Mouse (Mus musculus) A20 (cell line): ENCODE results near the gene Nmb.
"Not testable (repeated sequence)": the region's sequence is repeated elsewhere in the genome, so short reads cannot be mapped to it uniquely, and the experiment has no call there.

Source experiments
- DNase-seq: peaks from one replicate; pipeline ENCODE4 v3.0.0-alpha.2; 2011; ENCODE audit warnings: low read depth, low spot score

Gene Nmb

DNA sequence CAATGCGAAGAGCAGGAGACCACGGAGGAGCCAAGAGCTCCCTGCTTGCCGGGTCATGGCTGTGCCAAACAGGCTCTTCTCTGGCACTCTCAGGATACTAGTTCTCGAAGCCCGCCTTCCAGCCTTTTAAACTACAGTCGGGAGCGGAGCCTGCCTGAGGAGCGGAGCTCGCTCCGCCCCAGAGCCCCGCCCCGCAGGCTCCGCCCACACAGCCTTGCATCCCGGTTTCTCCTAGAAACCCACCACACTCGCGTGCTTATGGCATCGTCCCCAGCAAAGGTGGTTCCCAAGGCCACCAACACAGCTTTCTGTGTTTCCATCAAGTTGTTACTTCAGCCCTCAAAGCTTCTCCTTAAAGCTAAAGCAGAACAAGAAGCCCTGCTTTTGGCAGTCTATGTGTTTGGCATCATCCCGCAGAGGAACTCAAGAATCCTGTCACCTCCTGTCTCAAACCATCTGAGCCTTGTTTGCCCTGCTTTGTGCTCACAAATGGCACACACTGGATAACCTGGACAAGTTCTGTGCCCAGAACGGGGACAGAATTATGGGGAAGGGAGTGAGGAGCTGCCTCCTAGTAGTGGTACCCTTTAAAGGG lies at the start of gene Nmb:
Gene Nmb (minus strand): TSS at position 156 of the 595 bp plus-strand sequence.
- no peak for DNase-seq

DNA sequence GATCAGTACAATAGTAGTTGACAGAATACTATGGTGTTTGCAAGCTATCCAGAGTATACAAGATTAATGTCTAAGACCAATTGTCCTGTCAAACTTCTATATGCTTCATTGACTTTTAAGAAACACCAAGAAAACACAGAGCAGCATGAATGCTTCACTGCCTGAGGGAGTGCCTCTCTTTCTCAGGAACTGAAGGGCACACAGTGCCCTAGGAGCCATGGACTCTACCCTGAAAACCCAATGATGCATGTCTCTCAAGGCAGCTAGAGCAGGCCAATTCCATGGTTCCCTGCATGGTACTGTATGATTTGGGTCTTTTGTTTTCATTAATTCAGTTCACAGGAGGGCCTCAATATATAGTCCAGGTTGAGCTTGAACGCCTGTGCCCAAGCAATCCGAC lies 49.4 kb upstream of the Nmb start:
- DNase-seq, result no peak

DNA sequence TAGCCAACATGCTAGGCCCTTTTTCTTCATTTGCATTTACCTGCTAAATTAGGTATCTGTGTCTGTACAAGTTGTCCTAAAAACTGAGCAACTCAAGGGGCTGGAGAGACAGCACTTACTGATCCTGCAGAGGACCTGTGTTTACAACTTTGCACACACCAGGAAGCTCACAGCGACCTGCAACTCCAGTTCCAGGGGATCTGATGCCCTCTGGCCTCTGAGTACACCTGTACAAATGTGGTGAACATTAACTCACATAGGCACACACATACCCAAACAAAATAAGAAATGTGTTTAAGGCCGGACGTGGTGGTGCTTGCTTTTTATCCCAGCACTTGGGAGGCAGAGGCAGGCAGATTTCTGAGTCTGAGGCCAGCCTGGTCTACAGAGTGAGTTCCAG lies 47.3 kb upstream of the Nmb start:
- DNase-seq, result no peak

DNA sequence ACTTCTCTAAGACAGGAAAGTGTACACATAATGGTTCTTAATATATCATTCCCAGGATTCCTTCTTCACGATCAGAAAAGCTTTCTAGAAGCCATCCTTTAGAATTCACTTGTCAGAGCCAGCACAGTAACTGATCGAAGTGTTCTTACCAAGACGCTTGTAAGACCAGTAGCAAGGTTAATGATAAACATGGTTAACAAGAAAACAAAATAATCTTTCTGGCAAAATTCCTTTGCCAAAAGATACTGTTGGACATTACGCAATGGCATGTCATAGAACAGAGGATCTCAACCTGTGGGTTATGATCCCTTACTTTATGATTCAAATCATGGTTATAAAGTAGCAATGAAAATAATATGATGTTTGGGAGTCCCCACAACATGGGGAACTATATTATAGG lies 46.6 kb upstream of the Nmb start:
- DNase-seq, result no peak

DNA sequence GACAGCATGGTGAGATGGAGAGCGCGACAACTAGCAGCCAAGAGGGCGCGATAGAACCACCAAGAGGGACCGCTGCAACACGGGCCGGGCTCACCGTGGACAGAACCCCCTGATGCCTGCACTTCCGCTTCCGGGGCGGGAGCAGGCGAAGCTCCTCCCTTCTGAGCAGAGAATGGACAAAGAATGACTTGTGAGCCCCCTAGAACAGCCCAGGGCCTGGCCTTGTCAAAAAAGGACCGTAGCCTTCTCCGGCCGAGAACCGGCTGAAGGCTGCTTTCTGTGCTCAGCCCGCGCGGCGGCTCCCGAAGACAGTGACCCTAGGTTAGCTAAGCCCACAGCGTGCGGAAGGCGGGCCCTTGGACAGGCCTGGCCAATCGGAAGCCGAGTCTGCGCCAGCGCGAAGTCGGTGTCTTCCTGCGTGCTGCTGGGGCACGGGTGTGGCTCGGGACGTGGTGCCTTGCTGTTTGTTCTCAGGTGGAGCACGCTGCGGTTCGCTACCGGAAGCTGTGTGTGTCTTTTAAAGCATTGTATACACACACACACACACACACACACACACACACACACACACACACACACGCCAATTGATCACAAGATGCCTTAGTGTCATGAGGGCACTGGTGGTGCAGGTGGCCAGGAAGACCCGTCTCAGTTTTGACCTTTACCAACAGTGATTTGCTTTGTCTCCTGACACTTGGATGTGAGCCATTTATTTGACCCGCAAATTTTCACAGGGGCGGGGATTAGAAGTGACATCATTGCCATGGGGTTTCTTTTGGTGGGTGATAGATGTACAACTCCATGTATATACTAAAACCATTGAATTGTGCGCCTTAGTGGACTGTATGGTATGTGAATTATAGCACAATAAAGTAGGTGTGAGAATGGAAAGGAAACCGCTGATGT lies 42.8 kb upstream of the Nmb start, which contains the start of gene Sec11a:
Gene Sec11a (minus strand): TSS at position 336 of the 906 bp plus-strand sequence.
- peak; percentile 97 for DNase-seq

DNA sequence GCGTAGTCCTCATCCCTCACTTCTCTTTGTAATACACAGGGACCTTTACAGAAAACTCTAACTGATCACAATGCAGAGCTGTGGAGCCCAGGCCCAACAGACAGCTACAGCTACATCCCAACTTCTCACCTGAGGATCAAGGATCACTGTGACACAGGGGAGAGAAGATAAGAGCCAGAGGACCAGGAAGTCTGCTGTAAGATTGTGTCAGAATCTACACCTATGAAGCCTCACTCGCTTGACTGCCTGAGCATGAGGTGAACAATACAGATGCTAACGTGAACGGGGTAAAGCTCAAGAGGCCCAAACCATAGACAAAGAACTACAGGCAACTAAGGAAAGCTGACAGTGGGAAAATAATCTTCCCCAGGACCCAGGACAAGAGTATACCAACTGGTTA lies 34.9 kb upstream of the Nmb start:
- no peak for DNase-seq

DNA sequence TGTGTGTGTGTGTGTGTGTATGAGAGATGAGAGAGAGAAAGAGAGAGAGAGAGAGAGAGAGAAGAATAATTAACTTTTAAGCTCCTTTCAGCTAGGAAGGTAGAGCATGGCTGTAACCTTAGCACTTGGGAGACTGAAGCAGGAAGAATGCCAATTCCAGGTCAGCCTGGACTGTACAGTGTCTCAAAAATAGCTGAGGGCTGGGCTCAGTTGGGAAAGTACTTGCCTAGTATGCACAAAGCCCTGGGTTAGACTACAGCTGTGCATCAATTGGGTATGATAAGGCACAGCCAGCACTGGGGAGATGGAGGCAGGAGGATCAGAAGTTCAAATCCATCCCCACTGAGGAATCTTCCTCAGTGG lies 32.4 kb upstream of the Nmb start:
- DNase-seq, result not testable (repeated sequence)

DNA sequence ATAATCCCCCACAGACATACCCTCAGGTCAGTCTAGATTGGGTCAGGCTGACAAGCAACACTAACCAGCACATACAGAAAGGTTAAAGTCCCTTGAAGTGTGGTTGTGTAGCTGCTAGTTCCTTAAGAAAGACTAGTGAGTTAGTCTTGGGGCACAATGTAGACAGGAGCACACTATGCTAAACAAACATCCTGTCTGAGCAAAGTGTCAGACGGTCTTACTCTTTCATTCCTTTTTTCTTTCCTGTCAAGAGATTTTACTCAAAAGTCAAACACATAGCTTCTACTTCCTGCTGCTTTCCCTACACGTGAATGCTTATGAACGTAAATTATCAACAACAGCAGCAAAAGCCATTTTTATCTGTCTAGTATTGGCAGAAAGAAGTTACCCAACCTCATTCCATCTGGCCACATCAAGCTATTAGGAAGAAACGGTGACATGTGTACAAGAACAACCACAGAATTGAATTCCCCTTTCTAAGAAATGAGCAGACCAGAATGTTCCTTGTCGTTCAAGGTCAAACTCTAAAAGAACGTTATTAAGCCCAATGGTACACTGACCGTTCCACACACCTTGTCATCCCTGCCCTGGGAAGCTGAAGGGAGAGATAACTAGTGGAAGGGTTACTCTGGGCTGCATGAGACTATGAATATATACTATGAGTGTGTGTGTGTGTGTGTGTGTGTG lies 31.9 kb upstream of the Nmb start:
- not testable (repeated sequence) for DNase-seq

DNA sequence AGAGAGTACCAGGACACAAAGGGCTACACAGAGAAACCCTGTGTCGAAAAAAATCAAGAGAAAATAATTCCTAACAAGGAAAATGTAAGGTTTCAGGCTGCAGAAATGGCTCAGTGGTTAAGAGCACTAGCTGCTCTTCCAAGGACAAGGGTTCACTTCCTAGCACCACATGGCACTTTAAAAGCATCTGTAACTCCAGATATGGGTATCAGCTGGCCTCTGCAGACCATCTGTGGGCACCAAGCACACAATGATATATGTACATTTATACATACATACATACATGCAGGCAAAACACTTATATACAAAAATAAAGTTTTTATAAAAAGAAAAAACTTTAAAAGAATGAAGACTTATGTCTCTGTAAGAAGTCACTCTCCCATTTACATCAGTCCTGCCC lies 31.0 kb upstream of the Nmb start:
- no peak for DNase-seq

DNA sequence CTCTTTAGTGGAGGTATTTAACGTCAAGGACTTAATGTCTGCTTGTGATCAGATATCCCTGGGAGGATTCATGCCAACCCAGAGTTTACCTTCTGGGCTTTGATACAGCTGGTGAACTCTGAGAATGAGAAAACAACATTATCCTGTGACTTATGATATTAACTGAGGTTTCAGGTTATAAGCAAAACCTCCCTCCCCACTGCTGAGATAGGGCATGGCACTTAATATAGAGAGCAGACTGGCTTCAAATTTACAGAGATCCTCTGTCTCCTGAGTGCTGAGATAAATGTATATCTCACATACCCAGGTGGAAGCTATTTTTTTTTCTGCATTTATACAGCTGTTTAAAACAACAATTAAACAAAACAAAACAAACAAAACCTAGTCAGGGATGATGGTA lies 27.9 kb upstream of the Nmb start:
- DNase-seq, result no peak

DNA sequence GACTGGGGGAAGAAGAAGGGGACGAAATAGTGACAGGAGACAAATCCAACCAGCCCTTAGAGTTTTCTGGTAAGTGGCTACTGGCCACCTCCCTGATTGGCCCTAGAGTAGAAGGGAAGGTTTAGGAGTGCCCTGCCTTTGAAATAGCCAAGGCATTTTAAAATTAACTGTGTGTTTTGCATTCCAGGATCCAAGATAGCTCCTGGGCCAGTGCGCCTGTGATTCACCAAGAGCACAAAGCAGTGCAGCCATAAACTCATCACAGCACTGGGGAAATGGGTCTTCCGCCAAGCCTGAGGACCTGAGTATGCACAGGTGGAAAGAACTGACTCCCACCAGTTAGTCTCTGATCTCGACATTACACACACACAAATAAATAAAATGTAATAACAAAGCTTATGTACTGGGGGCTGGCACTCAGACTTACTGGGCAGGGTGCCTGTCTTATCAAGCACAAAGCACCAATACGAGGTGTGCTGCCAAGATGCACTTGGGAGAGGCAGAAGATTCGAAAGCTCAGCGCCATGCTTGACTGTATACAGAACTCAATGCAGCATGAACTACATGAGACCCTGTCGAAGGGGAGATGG lies 26.8 kb upstream of the Nmb start:
- DNase-seq, result no peak

DNA sequence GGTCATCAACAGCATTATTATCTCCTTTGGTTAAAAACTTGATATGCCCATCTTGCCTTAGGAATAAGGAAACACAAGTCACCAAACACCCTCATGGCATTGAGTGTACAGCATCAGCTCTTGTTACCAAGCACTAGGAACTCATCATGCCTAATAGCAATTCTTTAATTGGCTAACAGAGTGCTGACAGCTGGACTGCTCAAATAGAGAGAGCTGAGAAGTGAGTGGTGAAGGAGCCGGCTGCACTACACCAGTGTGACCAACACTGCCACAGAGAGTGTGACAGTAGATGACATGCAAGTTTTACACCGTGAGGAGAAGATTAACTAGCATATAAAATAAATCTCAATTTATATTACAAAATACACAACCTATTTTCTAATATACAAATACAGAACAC lies 18.3 kb upstream of the Nmb start:
- no peak for DNase-seq

DNA sequence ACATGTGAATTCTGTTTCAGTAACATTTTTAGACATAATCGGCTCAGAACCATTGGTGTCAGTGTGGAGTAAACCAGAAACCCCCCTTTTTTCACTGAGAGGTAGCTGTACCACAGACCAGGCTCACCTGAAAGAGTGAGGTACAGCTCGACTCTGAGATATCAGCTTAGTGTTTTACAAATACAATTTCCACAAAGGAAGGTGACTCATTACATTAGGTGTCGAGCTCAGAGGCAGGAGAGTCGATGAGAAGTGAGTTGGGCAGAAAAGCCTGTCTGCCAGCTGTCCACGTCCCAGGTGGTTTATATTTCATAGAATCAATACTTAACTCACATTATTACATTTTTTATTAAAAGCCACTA lies 14.8 kb upstream of the Nmb start:
- DNase-seq, result no peak

DNA sequence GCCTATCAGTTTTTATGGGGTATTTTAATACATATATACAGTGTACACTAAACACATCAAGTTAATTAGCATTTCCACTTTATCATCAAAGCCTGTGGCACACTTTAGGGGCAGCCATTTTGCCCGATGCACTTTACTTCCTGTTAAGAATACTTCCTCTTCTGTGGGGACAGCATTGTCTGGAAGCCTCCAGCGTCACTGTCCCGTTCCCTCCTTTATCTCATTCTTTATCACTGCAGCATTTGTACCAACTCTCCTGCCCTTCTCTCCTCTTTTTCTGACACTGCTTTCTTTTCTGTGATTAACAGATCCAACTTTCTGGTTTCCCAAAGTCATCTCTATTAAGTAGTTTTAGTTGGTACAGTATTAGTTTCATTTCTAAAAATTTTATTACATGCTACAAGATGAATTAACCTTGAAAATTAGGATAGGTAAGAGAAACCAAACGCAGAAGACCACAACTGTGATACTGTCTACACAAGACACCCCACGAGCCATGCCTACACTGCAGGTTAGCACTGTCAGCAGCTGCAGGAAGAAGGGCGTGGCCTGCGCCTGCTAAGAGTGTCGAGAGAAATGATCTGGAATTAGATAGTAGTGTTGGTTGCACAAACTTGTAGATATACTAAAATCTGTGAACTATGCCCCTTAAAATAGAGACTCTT lies 14.2 kb upstream of the Nmb start:
- DNase-seq, result peak; percentile 27

DNA sequence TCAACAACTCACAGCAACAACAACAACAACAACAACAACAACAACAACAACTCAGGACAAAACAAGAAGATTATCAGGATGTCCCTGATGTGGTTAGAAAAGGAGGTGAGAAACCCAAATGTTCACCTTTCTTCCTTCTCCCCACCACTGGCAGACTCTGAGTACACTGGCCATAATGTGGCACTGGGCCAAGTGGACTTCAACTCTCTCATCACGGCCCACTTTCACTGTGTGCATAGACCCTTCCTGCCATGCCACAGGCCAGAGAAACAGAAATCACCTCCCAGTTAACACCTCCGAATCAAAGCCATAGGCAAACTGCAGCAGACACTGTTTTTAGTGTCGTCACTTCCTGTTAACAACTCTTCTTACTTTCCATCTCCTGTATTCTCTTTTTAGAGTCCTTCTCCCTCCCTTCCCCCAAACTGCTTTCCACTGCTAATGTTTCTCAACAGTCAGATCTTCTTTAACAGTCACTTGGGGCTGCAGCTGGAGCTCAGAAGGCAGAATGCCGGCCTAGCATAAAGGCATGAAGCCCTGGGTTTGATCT lies 13.1 kb upstream of the Nmb start:
- DNase-seq, result no peak

DNA sequence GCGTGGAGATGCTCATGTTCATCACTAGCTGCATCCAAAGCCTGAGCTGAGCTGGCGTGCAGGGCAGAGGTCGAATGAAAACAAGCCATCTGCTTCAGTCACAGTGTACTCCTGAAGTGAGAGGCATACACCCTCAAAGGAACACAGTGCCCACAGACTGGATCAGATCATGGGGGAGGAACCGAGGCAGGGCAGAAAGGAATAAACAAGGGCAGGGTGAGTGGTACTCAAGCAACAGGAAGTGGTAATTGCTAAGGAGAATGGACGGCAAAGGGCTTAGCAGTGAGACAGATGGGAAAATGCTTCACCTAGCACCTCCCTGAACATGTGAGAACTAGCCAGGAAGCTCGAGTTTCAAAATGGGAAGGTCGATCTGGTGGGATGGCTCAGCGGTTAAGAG lies 7.6 kb upstream of the Nmb start:
- no peak for DNase-seq

DNA sequence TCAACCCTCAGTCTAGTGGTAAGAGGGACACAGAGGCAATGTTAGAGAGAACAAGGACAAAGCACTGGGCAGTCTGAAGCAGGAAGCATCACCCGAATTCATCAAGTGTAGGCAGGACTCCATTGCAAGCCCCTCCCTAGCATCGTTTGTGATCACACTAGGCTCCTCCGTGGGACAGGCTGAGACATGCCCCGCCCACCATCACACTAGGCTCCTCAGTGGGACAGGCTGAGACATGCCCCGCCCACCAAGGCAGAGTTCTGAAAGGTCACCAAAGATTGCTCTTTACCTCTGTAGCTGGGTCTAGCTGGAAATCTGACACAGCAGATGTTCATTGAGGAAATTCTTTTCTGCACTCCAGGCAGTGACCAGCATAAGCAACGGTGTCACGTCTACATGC lies 6.2 kb upstream of the Nmb start:
- no peak for DNase-seq

DNA sequence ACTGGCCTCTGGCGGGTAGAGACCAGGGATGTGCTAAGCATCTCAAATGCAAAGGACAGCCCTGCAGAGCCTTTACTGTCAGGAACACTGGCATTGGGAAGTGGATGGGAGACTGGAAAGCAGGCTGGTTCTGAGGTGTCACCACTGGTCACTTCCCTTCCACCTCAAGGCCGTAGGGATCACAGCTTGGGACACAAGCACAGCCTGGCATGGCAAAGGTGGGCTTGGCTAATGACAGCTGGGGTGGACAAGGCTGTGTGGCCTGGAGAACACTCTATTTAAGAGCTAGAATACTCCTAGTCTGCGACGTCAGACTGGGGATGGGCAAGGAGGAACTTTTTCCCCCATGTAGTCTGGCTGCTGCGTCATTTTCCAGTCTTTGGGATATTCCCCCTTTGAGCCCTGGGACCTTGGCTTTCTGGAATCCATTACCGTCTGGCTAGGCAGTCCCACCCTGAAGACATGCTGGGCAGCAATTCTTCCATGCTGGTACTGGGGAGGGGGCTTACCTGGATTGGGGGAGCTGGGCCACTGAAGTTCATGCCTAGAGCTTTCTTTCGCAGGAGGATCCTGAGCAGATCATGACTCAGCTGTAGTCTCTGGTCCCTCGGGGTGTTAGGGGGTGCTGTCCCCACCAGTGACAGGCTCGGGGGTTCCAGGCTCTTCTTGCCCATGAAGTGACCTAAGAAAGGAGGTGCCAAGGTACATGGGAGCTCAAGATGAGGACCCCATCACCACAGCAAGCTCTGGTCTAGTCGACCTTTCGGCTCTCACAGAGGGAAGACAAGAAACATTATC lies 1.1 kb downstream of the Nmb start:
- DNase-seq, result no peak

DNA sequence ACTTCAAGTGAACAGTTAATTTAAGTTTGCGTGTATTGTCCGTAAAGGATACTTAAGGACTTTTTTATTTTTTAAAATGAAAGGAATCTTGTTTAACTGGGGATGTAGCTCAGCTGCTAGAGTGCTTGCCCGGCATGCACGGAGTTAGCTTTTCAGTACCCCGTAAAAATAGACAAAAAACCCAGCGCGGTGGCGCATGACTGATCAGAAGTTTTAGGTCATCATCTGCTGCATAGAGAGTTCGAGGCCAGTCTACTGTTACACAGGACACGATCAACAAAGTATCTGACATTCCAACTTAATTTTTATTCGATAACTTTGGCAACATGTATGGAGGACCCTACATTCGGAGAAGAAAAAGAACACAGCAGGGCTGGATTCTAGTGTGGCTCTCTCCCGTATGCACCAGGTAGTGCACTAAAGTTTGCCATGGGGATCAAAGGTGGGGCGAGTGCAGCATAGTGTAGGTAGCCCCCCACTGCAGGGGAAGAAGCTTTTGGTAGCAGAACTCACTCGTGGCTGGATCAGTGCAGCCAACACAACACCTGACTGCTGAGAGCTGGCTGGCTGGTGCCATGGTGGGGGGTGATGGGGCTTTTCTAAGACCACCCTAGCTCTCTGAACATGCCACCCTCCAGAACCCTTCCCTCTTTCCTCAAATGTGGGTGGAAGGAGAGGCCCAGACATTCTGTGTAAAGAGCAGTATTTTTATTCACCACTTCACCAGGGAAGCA lies 3.2 kb downstream of the Nmb start:
- DNase-seq, result no peak

DNA sequence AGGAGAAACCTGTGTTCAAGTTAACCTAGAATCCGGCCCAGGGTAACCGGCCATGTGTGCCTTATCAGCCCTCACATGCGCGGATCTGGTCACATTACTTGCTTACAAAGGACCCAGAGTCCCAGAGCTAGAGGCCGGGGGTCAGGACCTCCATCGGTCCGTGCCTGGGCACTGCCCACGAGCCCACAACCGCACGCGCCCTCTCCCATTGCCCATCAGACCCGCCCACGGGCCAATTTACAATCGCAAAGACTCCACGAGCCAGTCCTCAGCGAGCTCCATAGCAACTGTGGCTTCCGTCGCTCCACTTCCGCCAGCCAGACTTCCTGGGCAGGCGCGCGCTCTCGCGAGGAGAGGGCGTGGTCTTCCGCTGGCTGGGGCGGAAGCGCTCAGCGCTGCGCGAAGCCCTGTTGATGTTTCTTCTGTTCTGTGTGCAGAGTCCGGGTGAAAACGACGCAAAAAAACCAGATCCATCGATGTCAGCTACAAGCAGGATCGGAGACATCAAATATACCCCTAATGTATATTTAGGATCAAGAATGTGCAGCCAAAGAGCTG lies 3.9 kb downstream of the Nmb start, which contains the start of gene Wdr73:
Gene Wdr73 (minus strand): TSS at position 326 of the 558 bp plus-strand sequence.
- DNase-seq, result peak; percentile 92
